Mouse (Mus musculus): ENCODE measurements around the gene Metrnl. TPM values are rescaled to one million over a fixed set of nuclear protein-coding genes. Genes with fewer than 3 reads are reported as not detected.

Gene Metrnl
- total RNA-seq (2023): 4.3 TPM

GRCm38 (mm10) chr11:121701244-121701643 is at the start of gene Metrnl:
Gene Metrnl (plus strand): TSS chr11:121701544.

GRCm38 (mm10) chr11:121672990-121673572 is 28.3 kb upstream of the Metrnl start, which contains the start of gene B3gntl1:
Gene B3gntl1 (minus strand): TSS chr11:121673153.

Other genes starting within 250 kb of the Metrnl start
- 44.8 TPM for gene Tbcd, start 249.6 kb upstream of the Metrnl start, total RNA-seq (2023)
- gene Zfp750, start 182.2 kb upstream of the Metrnl start, total RNA-seq (2023): not detected
- gene B3gntl1, start 28.4 kb upstream of the Metrnl start, total RNA-seq (2023): 14.2 TPM
- gene Ptchd3, start 128.7 kb downstream of the Metrnl start, total RNA-seq (2023): not detected